Mouse (Mus musculus) intestine, embryonic 14.5 days (tissue): ENCODE results near the gene Pogz. TPM values are rescaled to one million over a fixed set of nuclear protein-coding genes. Genes with fewer than 3 reads are reported as not detected.
"Not testable (repeated sequence)": the region's sequence is repeated elsewhere in the genome, so short reads cannot be mapped to it uniquely, and the experiment has no call there.

Source experiments
- ATAC-seq: fragments of 200-750 bp; cut with Nextera tagmentation; replicated peaks from 2 replicates; pipeline ENCODE4 v1.8.0; 2017; ENCODE audit warnings: low read depth, moderate number of reproducible peaks, moderate TSS enrichment, moderate library complexity; ENCODE audit not compliant: low FRiP score, low TSS enrichment
- DNase-seq: peaks from one replicate; pipeline ENCODE4 v3.0.0-alpha.2; 2018; ENCODE audit warnings: low spot score
- H3K27ac ChIP-seq: fragments of 300-500 bp; sonication (generic); 2 replicates; pipeline ENCODE4 v1.5.1; 2014; ENCODE audit warnings: low read depth, mild to moderate bottlenecking, control low read depth
- H3K27me3 ChIP-seq: fragments of 300-500 bp; sonication (generic); replicated peaks from 2 replicates; pipeline ENCODE4 v1.6.1; 2014; ENCODE audit warnings: low read length, control low read depth; ENCODE audit not compliant: control insufficient read depth, insufficient read depth
- H3K36me3 ChIP-seq: fragments of 300-500 bp; sonication (generic); 2 replicates; pipeline ENCODE4 v1.6.1; 2014; ENCODE audit warnings: low read length, control low read depth; ENCODE audit not compliant: control insufficient read depth, insufficient read depth
- H3K4me1 ChIP-seq: fragments of 300-500 bp; sonication (generic); replicated peaks from 2 replicates; pipeline ENCODE4 v1.6.1; 2014; ENCODE audit warnings: low read length, control low read depth, mixed read lengths; ENCODE audit not compliant: control insufficient read depth, insufficient read depth
- H3K4me2 ChIP-seq: fragments of 300-500 bp; sonication (generic); 2 replicates; pipeline ENCODE4 v1.6.1; 2014; ENCODE audit warnings: low read length
- H3K4me3 ChIP-seq: fragments of 300-500 bp; sonication (generic); 2 replicates; pipeline ENCODE4 v1.5.1; 2014; ENCODE audit warnings: low read depth, low read length, control low read depth, mixed read lengths
- H3K9ac ChIP-seq: fragments of 300-500 bp; sonication (generic); 2 replicates; pipeline ENCODE4 v1.6.1; 2014; ENCODE audit warnings: mild to moderate bottlenecking, low read length
- H3K9me3 ChIP-seq: fragments of 300-500 bp; sonication (generic); 2 replicates; pipeline ENCODE4 v1.6.1; 2016; ENCODE audit warnings: low read length, control low read depth; ENCODE audit not compliant: control insufficient read depth
- WGBS: fragments of 180-500 bp; shearing (Covaris S2); extraction: QIAGEN DNeasy Blood & Tissue Kit; methylation state at CpG from one replicate; pipeline ENCODE4 v1.1.7; 2014; 5-methylcytosine and 5-hydroxymethylcytosine counted together
- polyA plus RNA-seq: library from polyadenylated mRNA; unstranded; fragments of >200 nt; fragmentation: Nextera tagmentation; extraction: Ambion mirVana; gene quantifications from 2 replicates; pipeline ENCODE4 v1.2.1, GENCODE M21; 2014

Pogz gene
- polyA plus RNA-seq, 1 experiment from 2014 or later = 19.9 TPM

DNA sequence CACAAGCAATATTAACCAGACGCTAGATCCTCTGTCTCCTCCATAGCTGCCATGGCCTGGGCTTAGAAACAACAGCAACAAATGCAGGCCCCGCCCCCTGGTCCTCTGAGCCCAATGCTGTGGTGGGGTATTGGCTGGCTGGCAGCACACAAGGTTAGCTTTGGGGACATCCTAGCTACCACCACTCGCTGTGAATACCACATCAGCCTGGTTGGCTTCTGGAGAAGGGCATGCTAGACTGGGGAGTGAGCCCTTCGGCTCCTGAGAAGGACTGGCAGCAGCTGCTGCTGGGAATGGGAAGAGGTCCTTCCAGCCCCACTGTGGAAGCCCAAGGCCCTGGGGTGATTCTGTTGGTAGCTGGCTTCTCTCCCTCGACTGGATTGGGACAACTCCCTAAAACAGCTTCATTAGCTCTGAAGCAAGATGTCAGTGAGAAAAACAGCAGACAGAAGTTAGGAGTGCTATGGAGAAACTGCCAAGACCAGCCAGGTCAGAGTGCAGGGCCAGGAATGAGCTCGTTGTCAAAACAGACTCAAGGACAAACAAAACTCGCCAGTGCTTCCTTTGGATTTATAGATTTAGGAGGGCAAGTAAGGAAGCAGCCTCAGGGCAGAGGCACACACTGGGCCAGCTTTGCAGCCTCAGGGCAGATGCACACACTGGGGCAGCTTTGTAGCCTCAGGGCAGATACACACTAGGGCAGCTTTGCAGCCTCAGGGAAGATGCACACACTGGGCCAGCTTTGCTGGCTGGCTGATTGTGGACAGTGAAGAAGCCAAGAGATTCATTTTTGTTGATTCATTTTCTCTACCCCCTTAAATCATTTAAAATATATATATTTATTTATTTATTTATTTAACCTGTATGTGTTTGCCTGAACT, 93.3 kb downstream of the Pogz start:
- H3K9me3 ChIP-seq, H3K27ac ChIP-seq, H3K4me3 ChIP-seq, DNase-seq, H3K9ac ChIP-seq, H3K36me3 ChIP-seq, ATAC-seq, H3K4me1 ChIP-seq, H3K27me3 ChIP-seq, H3K4me2 ChIP-seq: not testable (repeated sequence)
- 30% methylated on average over 7 of the region's 7 CpGs for WGBS

DNA sequence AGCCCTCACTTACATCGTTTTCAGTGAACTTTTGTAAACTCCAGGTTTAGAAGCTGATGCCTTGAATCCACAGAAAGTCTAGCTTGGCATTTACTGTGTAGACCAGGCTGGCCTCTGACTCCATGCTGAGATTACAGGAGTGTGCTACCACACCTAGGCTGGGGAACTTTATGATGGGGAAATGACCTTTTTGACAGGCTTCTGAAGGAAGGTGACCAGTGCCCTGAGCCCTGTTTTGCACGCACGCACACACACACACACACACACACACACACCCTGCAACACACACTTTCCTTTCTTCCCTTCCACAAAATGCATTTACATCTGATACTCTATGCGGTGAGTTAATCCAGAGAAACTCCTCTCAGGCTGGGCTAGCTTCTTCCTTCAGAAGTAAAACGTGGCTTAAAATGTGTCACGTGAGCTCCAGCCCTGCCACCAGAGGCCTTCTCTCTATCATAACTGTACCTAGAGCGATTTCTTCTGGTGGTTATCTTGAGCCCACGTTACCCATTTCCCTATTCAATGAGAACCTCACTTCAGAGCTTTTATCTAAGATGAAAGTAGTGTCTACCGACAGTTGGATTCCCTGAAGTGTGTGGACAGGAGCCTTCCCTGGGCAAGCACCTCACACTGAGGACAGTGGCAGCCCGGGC, 94.2 kb downstream of the Pogz start:
- H3K9ac ChIP-seq, H3K4me1 ChIP-seq, ATAC-seq, H3K4me3 ChIP-seq, H3K9me3 ChIP-seq, H3K27ac ChIP-seq, H3K27me3 ChIP-seq, H3K4me2 ChIP-seq, H3K36me3 ChIP-seq, DNase-seq: not testable (repeated sequence)
- 78% methylated on average over 10 of the region's 10 CpGs for WGBS

Other genes with a start within 250 kb of the Pogz start
- gene Gm10972, start 194.5 kb upstream of the Pogz start, polyA plus RNA-seq = not detected in 2 replicates
- gene Tuft1, start 178.7 kb upstream of the Pogz start, polyA plus RNA-seq = 10.9 and 11.0 TPM in 2 replicates
- gene Selenbp2, start 144.0 kb upstream of the Pogz start, polyA plus RNA-seq = 2.0 and 2.5 TPM in 2 replicates
- 38.9 and 41.9 TPM in 2 replicates for gene Cgn, start 51.1 kb upstream of the Pogz start, polyA plus RNA-seq
- gene Psmb4, start 49.4 kb downstream of the Pogz start, polyA plus RNA-seq = 354 and 364 TPM in 2 replicates
- gene Selenbp1, start 95.5 kb downstream of the Pogz start, polyA plus RNA-seq = 74.2 and 74.5 TPM in 2 replicates
- 9.7 and 10.1 TPM in 2 replicates for gene Rfx5, start 116.5 kb downstream of the Pogz start, polyA plus RNA-seq
- gene Pi4kb, start 137.2 kb downstream of the Pogz start, polyA plus RNA-seq = 24.1 and 24.8 TPM in 2 replicates
- 23.9 and 27.8 TPM in 2 replicates for gene Zfp687, start 177.9 kb downstream of the Pogz start, polyA plus RNA-seq
- gene Psmd4, start 205.0 kb downstream of the Pogz start, polyA plus RNA-seq = 237 and 260 TPM in 2 replicates